Mouse (Mus musculus): ENCODE measurements at regions not wholly inside any gene's neighbourhood (a gene's known extent, or its start where the extent isn't known, plus 50 kb on each side); places are given as distances from the start of the nearest gene placed in this dataset.
A peak's percentile ranks its signal among the peaks of the same experiment; 100 is the strongest.

- no peak for DNase-seq
These were observed 232.4 kb downstream of the Vps13c start for GRCm38 (mm10) chr9:68072624-68073023.

- DNase-seq, result no peak
These were observed 237.1 kb downstream of the Vps13c start for GRCm38 (mm10) chr9:68077329-68077728.

GRCm38 (mm10) chr9:68083341-68083740 lies 243.1 kb downstream of the Vps13c start:
- DNase-seq, result no peak

- no peak for DNase-seq
These were observed 244.8 kb downstream of the Vps13c start for GRCm38 (mm10) chr9:68084966-68085365.

GRCm38 (mm10) chr9:68094561-68094960 lies 254.4 kb downstream of the Vps13c start:
- no peak for DNase-seq

GRCm38 (mm10) chr9:68109841-68110240 lies 269.6 kb downstream of the Vps13c start:
- DNase-seq, result no peak

- DNase-seq, result no peak
These were observed 275.0 kb downstream of the Vps13c start for GRCm38 (mm10) chr9:68115151-68115690.

- peak; percentile 28 for DNase-seq
These were observed 276.1 kb downstream of the Vps13c start for GRCm38 (mm10) chr9:68116221-68116741.

- DNase-seq, result no peak
These were observed 278.1 kb downstream of the Vps13c start for GRCm38 (mm10) chr9:68118266-68118665.

- DNase-seq, result peak; percentile 64
These were observed 282.1 kb downstream of the Vps13c start for GRCm38 (mm10) chr9:68122266-68122665.

- DNase-seq, result peak; percentile 26
These were observed 291.1 kb downstream of the Vps13c start for GRCm38 (mm10) chr9:68131263-68131662.

- no peak for DNase-seq
These were observed 295.4 kb downstream of the Vps13c start for GRCm38 (mm10) chr9:68135446-68136050.

GRCm38 (mm10) chr9:68162813-68163570 lies 322.8 kb downstream of the Vps13c start:
- no peak for DNase-seq

- DNase-seq, result peak; percentile 29
These were observed 326.4 kb downstream of the Vps13c start for GRCm38 (mm10) chr9:68166556-68166955.

GRCm38 (mm10) chr9:68188921-68189320 lies 348.7 kb downstream of the Vps13c start:
- DNase-seq, result no peak

- no peak for DNase-seq
These were observed 359.6 kb downstream of the Vps13c start for GRCm38 (mm10) chr9:68199831-68200230.

- no peak for DNase-seq
These were observed 360.8 kb downstream of the Vps13c start for GRCm38 (mm10) chr9:68201031-68201430.

- no peak for DNase-seq
These were observed 385.5 kb downstream of the Vps13c start for GRCm38 (mm10) chr9:68225694-68226093.

- no peak for DNase-seq
These were observed 390.9 kb downstream of the Vps13c start for GRCm38 (mm10) chr9:68231131-68231530.

GRCm38 (mm10) chr9:68234979-68235649 lies 394.9 kb downstream of the Vps13c start:
- peak; percentile 44 for DNase-seq

- no peak for DNase-seq
These were observed 398.9 kb downstream of the Vps13c start for GRCm38 (mm10) chr9:68239121-68239520.

- DNase-seq, result no peak
These were observed 399.4 kb downstream of the Vps13c start for GRCm38 (mm10) chr9:68239551-68239950.

- DNase-seq, result no peak
These were observed 403.6 kb upstream of the Rora start for GRCm38 (mm10) chr9:68250011-68250410.
